Comparison of ENCODE assay signal across 9 mouse cellular contexts in genomic region chr3:107582130-107582874, GRCm38 (mm10). TPM values are rescaled to one million over a fixed set of nuclear protein-coding genes. Genes with fewer than 3 reads are reported as not detected.
A peak's percentile ranks its signal among the peaks of the same experiment; 100 is the strongest.
DNase-seq lines count a peak whose midpoint lies in the region; ATAC-seq and TF ChIP-seq lines count a peak whose summit lies in the region.
"Had no signal": no experiment of that assay in that cellular context is flagged by ENCODE, and none has a peak within 500 bp of the region (broad histone marks: within the 10 kb centered on the region; RNA-seq: fewer than 3 reads in every experiment).

No protein-coding gene starts in this region.

- H3K4me3 ChIP-seq in kidney, embryonic 14.5 days (ENCODE audit: low read length) = peak overlapping the region; percentile 35
- peak overlapping the region; percentile 45 for H3K4me3 ChIP-seq in embryonic facial prominence, embryonic 14.5 days (ENCODE audit: low read depth, low read length)
- H3K4me3 ChIP-seq in intestine, postnatal 0 days (ENCODE audit: low read depth, low read length) = peak overlapping the region; percentile 34
- no peak overlapping the region for H3K4me3 ChIP-seq in myocyte

- H3ac ChIP-seq in myocyte (ENCODE audit: control insufficient read depth, insufficient read length) = no peak overlapping the region

- H3K79me2 ChIP-seq in myocyte (ENCODE audit: control insufficient read depth, insufficient read depth) = no peaks in the 10 kb centered on the region

- peak overlapping the region; percentile 52 for H3K4me2 ChIP-seq in kidney, embryonic 14.5 days (replicated peaks; ENCODE audit: low read depth, low read length)
- H3K4me2 ChIP-seq in embryonic facial prominence, embryonic 14.5 days (ENCODE audit: low read depth, low read length) = peak overlapping the region; percentile 75
- H3K4me2 ChIP-seq in intestine, postnatal 0 days (replicated peaks; ENCODE audit: low read depth) = peak overlapping the region; percentile 59
- H3K4me2 ChIP-seq in myocyte (ENCODE audit: low read depth) = peak overlapping the region; percentile 45

- no peak for TF ChIP-seq POLR2A in myocyte (IDR thresholded peaks at IDR 0.05; ENCODE audit: insufficient read length, low read depth)

- ATAC-seq in kidney, embryonic 14.5 days (ENCODE audit: low FRiP score, low TSS enrichment) = no peak
- no peak for ATAC-seq in embryonic facial prominence, embryonic 14.5 days (ENCODE audit: low read depth)
- no peak for ATAC-seq in intestine, postnatal 0 days

- no peak overlapping the region for H3K27ac ChIP-seq in kidney, embryonic 14.5 days (ENCODE audit: low read depth, low read length)
- H3K27ac ChIP-seq in embryonic facial prominence, embryonic 14.5 days (replicated peaks; ENCODE audit: low read depth, low read length) = peak overlapping the region; percentile 59
- no peak overlapping the region for H3K27ac ChIP-seq in intestine, postnatal 0 days (ENCODE audit: low read depth, low read length)

- TF ChIP-seq CTCF in intestine, postnatal 0 days (IDR thresholded peaks at IDR 0.05; ENCODE audit: low read depth) = no peak

- DNase-seq in kidney, adult 8-10 months = no peak
- DNase-seq in embryonic facial prominence, embryonic 14.5 days (ENCODE audit: low spot score) = no peak
- DNase-seq in cerebellum, adult 8-10 months = no peak
- DNase-seq in frontal cortex, postnatal 14 days (ENCODE audit: low spot score in 2 of 2) = no peak
- DNase-seq in right cerebral cortex, postnatal 10 days (ENCODE audit: low spot score in 2 of 2) = no peak

- no peak overlapping the region for H3K9ac ChIP-seq in kidney, embryonic 14.5 days (ENCODE audit: low read depth, low read length)
- H3K9ac ChIP-seq in embryonic facial prominence, embryonic 14.5 days (ENCODE audit: low read depth, low read length) = peak overlapping the region; percentile 67
- H3K9ac ChIP-seq in intestine, postnatal 0 days (ENCODE audit: low read depth, low read length) = no peak overlapping the region

- no peaks in the 10 kb centered on the region for H3K36me3 ChIP-seq in kidney, embryonic 14.5 days (ENCODE audit: control insufficient read depth, insufficient read depth, low read length)
- H3K36me3 ChIP-seq in embryonic facial prominence, embryonic 14.5 days (ENCODE audit: control insufficient read depth, insufficient read depth, low read length) = no peaks in the 10 kb centered on the region
- no peaks in the 10 kb centered on the region for H3K36me3 ChIP-seq in intestine, postnatal 0 days (ENCODE audit: control insufficient read depth, insufficient read depth)
- H3K36me3 ChIP-seq in myocyte (ENCODE audit: control insufficient read depth, insufficient read depth) = no peaks in the 10 kb centered on the region
- H3K36me3 ChIP-seq: G1E had no signal

- 2% methylated on average over 18 of the region's 18 CpGs for WGBS in kidney, embryonic 14.5 days
- WGBS in embryonic facial prominence, embryonic 14.5 days = 5% methylated on average over 18 of the region's 18 CpGs
- 4% methylated on average over 18 of the region's 18 CpGs for WGBS in intestine, postnatal 0 days

- no peaks in the 10 kb centered on the region for H3K9me3 ChIP-seq in kidney, embryonic 14.5 days (ENCODE audit: control insufficient read depth, low read length)
- no peaks in the 10 kb centered on the region for H3K9me3 ChIP-seq in embryonic facial prominence, embryonic 14.5 days (ENCODE audit: control insufficient read depth, low read length)
- H3K9me3 ChIP-seq in intestine, postnatal 0 days (ENCODE audit: control insufficient read depth) = no peaks in the 10 kb centered on the region
- H3K9me3 ChIP-seq: G1E had no signal

- peaks cover 85% of the 10 kb centered on the region for H3K27me3 ChIP-seq in kidney, embryonic 14.5 days (ENCODE audit: control insufficient read depth, insufficient read depth, low read length)
- H3K27me3 ChIP-seq in embryonic facial prominence, embryonic 14.5 days (replicated peaks; ENCODE audit: control insufficient read depth, insufficient read depth, low read length) = peaks cover 71% of the 10 kb centered on the region
- H3K27me3 ChIP-seq in intestine, postnatal 0 days (replicated peaks; ENCODE audit: control insufficient read depth, insufficient read depth, low read length) = peaks cover 81% of the 10 kb centered on the region
- peaks cover 82% of the 10 kb centered on the region for H3K27me3 ChIP-seq in myocyte (ENCODE audit: control insufficient read depth, insufficient read depth, insufficient read length)

- 0 out of 2 replicates have a peak, but pooled peaks cover 5% of the 10 kb centered on the region for H3K4me1 ChIP-seq in kidney, embryonic 14.5 days (ENCODE audit: control insufficient read depth, insufficient read depth, low read length)
- H3K4me1 ChIP-seq in embryonic facial prominence, embryonic 14.5 days (ENCODE audit: control insufficient read depth, insufficient read depth, low read length) = 0 out of 2 replicates have a peak, but pooled peaks cover 12% of the 10 kb centered on the region
- peaks cover 4% of the 10 kb centered on the region; the same call in 1 of the 2 replicates for H3K4me1 ChIP-seq in intestine, postnatal 0 days (replicated peaks; ENCODE audit: control insufficient read depth, insufficient read depth, low read length)

TF ChIP-seq in myocyte, 11 proteins besides CTCF, POLR2A, EP300 and RAD21:
- no peak for TF ChIP-seq SRF (IDR thresholded peaks at IDR 0.05; ENCODE audit: control insufficient read depth, insufficient read length, low read depth)
- no peak for TF ChIP-seq USF1 (IDR thresholded peaks at IDR 0.05; ENCODE audit: low read depth)
- TF ChIP-seq MYOD1 (IDR thresholded peaks at IDR 0.05; ENCODE audit: control insufficient read depth in 1 of 3, insufficient read length in 2 of 3, low read depth in 2 of 3) = no peak
- no peak for TF ChIP-seq REST (IDR thresholded peaks at IDR 0.05; ENCODE audit: insufficient read depth, insufficient read length)
- no peak for TF ChIP-seq TCF12 (IDR thresholded peaks at IDR 0.05; ENCODE audit: insufficient read depth, poor library complexity, severe bottlenecking)
- TF ChIP-seq MAX (IDR thresholded peaks at IDR 0.05; ENCODE audit: low read depth) = no peak
- TF ChIP-seq MYOG (IDR thresholded peaks at IDR 0.05; ENCODE audit: control insufficient read depth in 1 of 3, insufficient read depth in 1 of 3, insufficient read length in 2 of 3, low read depth in 2 of 3) = no peak
- TF ChIP-seq CEBPB (IDR thresholded peaks at IDR 0.05; ENCODE audit: insufficient read depth, poor library complexity, severe bottlenecking) = no peak
- no peak for TF ChIP-seq POLR2AphosphoS2 (IDR thresholded peaks at IDR 0.05; ENCODE audit: insufficient read length, low read depth)
- TF ChIP-seq E2F4 (IDR thresholded peaks at IDR 0.05; ENCODE audit: insufficient read depth) = no peak
- no peak for TF ChIP-seq TCF3 (IDR thresholded peaks at IDR 0.05; ENCODE audit: insufficient read length, low read depth)

RNA-seq across cellular contexts. Expression of gene Alx3, which starts 12.5 kb away (rescaled TPM):
- polyA plus RNA-seq in kidney, embryonic 14.5 days (2014; fragmentation: Nextera tagmentation; extraction: Ambion mirVana) = 0.26 TPM in 1 of 2 replicates, not detected in the other
- polyA plus RNA-seq in embryonic facial prominence, embryonic 14.5 days (2014; fragmentation: Nextera tagmentation; extraction: Ambion mirVana) = 9.2 and 13.5 TPM in 2 replicates
- polyA plus RNA-seq in intestine, postnatal 0 days (2015; fragmentation: Nextera tagmentation; extraction: Ambion mirVana) = not detected in 2 replicates
- not detected for polyA plus RNA-seq in myocyte (2012; fragmentation: generic; extraction: Trizol)
- polyA plus RNA-seq: G1E had no signal

RNA-seq across cellular contexts. Expression of gene Ubl4b, which starts 27.4 kb away (rescaled TPM):
- not detected in 2 replicates for polyA plus RNA-seq in kidney, embryonic 14.5 days (2014; fragmentation: Nextera tagmentation; extraction: Ambion mirVana)
- polyA plus RNA-seq in embryonic facial prominence, embryonic 14.5 days (2014; fragmentation: Nextera tagmentation; extraction: Ambion mirVana) = not detected in 2 replicates
- not detected in 2 replicates for polyA plus RNA-seq in intestine, postnatal 0 days (2015; fragmentation: Nextera tagmentation; extraction: Ambion mirVana)
- polyA plus RNA-seq in myocyte (2012; fragmentation: generic; extraction: Trizol) = not detected
- polyA plus RNA-seq: G1E had no signal

RNA-seq across cellular contexts. Expression of gene Gm10961, which starts 48.8 kb away (rescaled TPM):
- polyA plus RNA-seq in kidney, embryonic 14.5 days (2014; fragmentation: Nextera tagmentation; extraction: Ambion mirVana) = not detected in 2 replicates
- polyA plus RNA-seq in embryonic facial prominence, embryonic 14.5 days (2014; fragmentation: Nextera tagmentation; extraction: Ambion mirVana) = not detected in 2 replicates
- polyA plus RNA-seq in intestine, postnatal 0 days (2015; fragmentation: Nextera tagmentation; extraction: Ambion mirVana) = not detected in 2 replicates
- not detected for polyA plus RNA-seq in myocyte (2012; fragmentation: generic; extraction: Trizol)
- polyA plus RNA-seq: G1E had no signal

RNA-seq across cellular contexts. Expression of gene Strip1, which starts 49.2 kb away (rescaled TPM):
- polyA plus RNA-seq in kidney, embryonic 14.5 days (2014; fragmentation: Nextera tagmentation; extraction: Ambion mirVana) = 33.3 and 55.0 TPM in 2 replicates
- polyA plus RNA-seq in embryonic facial prominence, embryonic 14.5 days (2014; fragmentation: Nextera tagmentation; extraction: Ambion mirVana) = 53.7 and 59.7 TPM in 2 replicates
- polyA plus RNA-seq in intestine, postnatal 0 days (2015; fragmentation: Nextera tagmentation; extraction: Ambion mirVana) = 17.8 and 18.0 TPM in 2 replicates
- polyA plus RNA-seq in myocyte (2012; fragmentation: generic; extraction: Trizol) = 46.6 TPM
